21 mouse cellular contexts compared by ENCODE assay signal in genomic region chr6:146995878-146996277, GRCm38 (mm10). TPM values are rescaled to one million over a fixed set of nuclear protein-coding genes. Genes with fewer than 3 reads are reported as not detected.
"Had no signal": no experiment of that assay in that cellular context is flagged by ENCODE, and none has a peak within 500 bp of the region (broad histone marks: within the 10 kb centered on the region; RNA-seq: fewer than 3 reads in every experiment).

No protein-coding gene starts in this region.

- H3K9me3 ChIP-seq: neural tube, embryonic 13.5 days; neural tube, embryonic 15.5 days; stomach, embryonic 15.5 days had no signal

- H3K9ac ChIP-seq: neural tube, embryonic 13.5 days; neural tube, embryonic 15.5 days; stomach, embryonic 15.5 days had no signal

- DNase-seq: retina, postnatal 1 day; right cerebral cortex, adult 18-20 months; right cerebral cortex, postnatal 14 days; right cerebral cortex, postnatal 25 days; right cerebral cortex, postnatal 4 days; spleen, adult 18-20 months; thymus, adult 18-20 months; thymus, adult 2 months; thymus, postnatal 14 days; thymus, postnatal 25 days; thymus, postnatal 36 days; thymus, postnatal 4 days had no signal

- H3K4me1 ChIP-seq: neural tube, embryonic 13.5 days; neural tube, embryonic 15.5 days; stomach, embryonic 15.5 days had no signal

- H3K4me3 ChIP-seq: neural tube, embryonic 13.5 days; neural tube, embryonic 15.5 days; stomach, embryonic 15.5 days had no signal

- H3K36me3 ChIP-seq: neural tube, embryonic 13.5 days; neural tube, embryonic 15.5 days had no signal

- H3K27me3 ChIP-seq: neural tube, embryonic 13.5 days; neural tube, embryonic 15.5 days; stomach, embryonic 15.5 days had no signal

- H3K4me2 ChIP-seq: neural tube, embryonic 13.5 days; neural tube, embryonic 15.5 days; stomach, embryonic 15.5 days had no signal

- H3K27ac ChIP-seq: neural tube, embryonic 13.5 days; neural tube, embryonic 15.5 days; stomach, embryonic 15.5 days; stomach, postnatal 0 days had no signal

RNA-seq across cellular contexts. Expression of gene 1700034J05Rik, which starts 41.7 kb away (rescaled TPM):
- total RNA-seq: neutrophil, adult 5-6 weeks had no signal
- polyA plus RNA-seq: neural tube, embryonic 13.5 days; neural tube, embryonic 15.5 days; small intestine, adult 2 months; spleen, adult 2 months; stomach, postnatal 0 days; thymus, adult 2 months; thymus, postnatal 0 days; urinary bladder, adult 2 months had no signal
